Mouse (Mus musculus) lung, postnatal 0 days (tissue): Measurements from ENCODE around the gene Jph4.

Experiments used
- CTCF ChIP-seq: IDR thresholded peaks from 2 replicates; pipeline ENCODE4 v1.5.1; 2016; ENCODE audit warnings: antibody characterized with exemption, mild to moderate bottlenecking
- EP300 ChIP-seq: IDR thresholded peaks from 2 replicates; pipeline ENCODE4 v1.6.1; 2016; ENCODE audit warnings: antibody characterized with exemption, mild to moderate bottlenecking, control low read depth

GRCm38 (mm10) chr14:55081105-55081504, 35.6 kb downstream of the Jph4 start:
- TF ChIP-seq EP300: no peak
- TF ChIP-seq CTCF: no peak
